Mouse (Mus musculus) C2C12 (cell line): ENCODE data around the gene Hivep1.

Experiments used
- CEBPB ChIP-seq: IDR thresholded peaks from one replicate; pipeline ENCODE4 v1.6.1; 2011; ENCODE audit warnings: low read depth, mild to moderate bottlenecking, control low read depth, moderate library complexity
- CTCF ChIP-seq: IDR thresholded peaks from one replicate; pipeline ENCODE4 v1.5.1; 2011; ENCODE audit not compliant: control insufficient read depth, insufficient read depth, insufficient read length
- FOSL1 ChIP-seq: IDR thresholded peaks from one replicate; pipeline ENCODE4 v1.8.0; 2011; ENCODE audit warnings: mild to moderate bottlenecking, low read length; ENCODE audit not compliant: poor library complexity, insufficient read depth, severe bottlenecking
- MAX ChIP-seq: IDR thresholded peaks from one replicate; pipeline ENCODE4 v1.6.1; 2011; ENCODE audit warnings: mild to moderate bottlenecking, control low read depth
- USF1 ChIP-seq: IDR thresholded peaks from one replicate; pipeline ENCODE4 v1.6.1; 2011; ENCODE audit warnings: low read depth, mild to moderate bottlenecking, control low read depth, moderate library complexity

DNA sequence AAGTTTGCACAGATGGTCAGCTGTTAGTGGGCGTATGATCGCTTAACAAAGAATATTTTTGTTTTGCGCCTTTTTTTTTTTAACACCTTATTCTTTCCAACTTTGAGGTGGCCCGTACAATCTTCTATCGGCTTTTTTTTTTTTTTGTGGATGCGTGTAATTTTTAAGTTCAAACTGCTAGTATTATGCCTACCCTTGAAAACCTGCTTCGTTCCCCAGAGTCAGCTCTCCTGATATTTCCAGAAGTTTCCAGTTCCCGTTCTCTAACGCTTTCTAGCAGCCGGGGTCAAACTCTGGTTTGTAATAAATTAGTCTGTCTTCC, 980 bp upstream of the Hivep1 start:
- TF ChIP-seq USF1 (no peak), CEBPB (no peak), CTCF (no peak), FOSL1 (no peak), MAX (no peak)
